Mouse (Mus musculus) limb, embryonic 13.5 days (tissue): ENCODE measurements around the gene Pxmp4. TPM values are rescaled to one million over a fixed set of nuclear protein-coding genes. Genes with fewer than 3 reads are reported as not detected.
A peak's percentile ranks its signal among the peaks of the same experiment; 100 is the strongest.

ENCODE experiments used
- ATAC-seq: fragments of 200-750 bp; cut with Nextera tagmentation; 2 replicates; pipeline ENCODE4 v1.8.0; 2017; ENCODE audit warnings: low read depth, moderate number of reproducible peaks, moderate TSS enrichment; ENCODE audit not compliant: low FRiP score
- H3K27ac ChIP-seq: fragments of 300-500 bp; sonication (generic); 2 replicates; pipeline ENCODE4 v1.5.1; 2015; ENCODE audit warnings: inconsistent platforms, mild to moderate bottlenecking, moderate library complexity
- H3K27me3 ChIP-seq: fragments of 300-500 bp; sonication (generic); 2 replicates; pipeline ENCODE4 v1.6.1; 2015; ENCODE audit warnings: mild to moderate bottlenecking, inconsistent platforms
- H3K36me3 ChIP-seq: fragments of 300-500 bp; sonication (generic); 2 replicates; pipeline ENCODE4 v1.6.1; 2015; ENCODE audit warnings: inconsistent platforms, mild to moderate bottlenecking, moderate library complexity
- H3K4me1 ChIP-seq: fragments of 300-500 bp; sonication (generic); 2 replicates; pipeline ENCODE4 v1.6.1; 2015; ENCODE audit warnings: inconsistent platforms
- H3K4me2 ChIP-seq: fragments of 300-500 bp; sonication (generic); replicated peaks from 2 replicates; pipeline ENCODE4 v1.6.1; 2015; ENCODE audit warnings: inconsistent platforms, mild to moderate bottlenecking, moderate library complexity
- H3K4me3 ChIP-seq: fragments of 300-500 bp; sonication (generic); 2 replicates; pipeline ENCODE4 v1.5.1; 2015; ENCODE audit warnings: moderate library complexity, mild to moderate bottlenecking, inconsistent platforms
- H3K9ac ChIP-seq: fragments of 300-500 bp; sonication (generic); 2 replicates; pipeline ENCODE4 v1.6.1; 2015; ENCODE audit warnings: mild to moderate bottlenecking, inconsistent platforms
- H3K9me3 ChIP-seq: fragments of 300-500 bp; sonication (generic); 2 replicates; pipeline ENCODE4 v1.6.1; 2016; ENCODE audit warnings: inconsistent platforms
- WGBS: fragments of 180-500 bp; shearing (Covaris S2); methylation state at CpG from one replicate; pipeline ENCODE4 v1.1.7; 2015; 5-methylcytosine and 5-hydroxymethylcytosine counted together
- polyA plus RNA-seq: library from polyadenylated mRNA; unstranded; fragments of >200 nt; fragmentation: Nextera tagmentation; extraction: Ambion mirVana; gene quantifications from 2 replicates; pipeline ENCODE4 v1.2.1, GENCODE M21; 2015

The Pxmp4 gene
- polyA plus RNA-seq, 1 experiment from 2014 or later = 18.8 TPM

- Histone ChIP-seq H3K4me2 (no peak overlapping the region), H3K27ac (no peak overlapping the region), H3K4me1 (no peaks in the 10 kb centered on the region), H3K9ac (no peak overlapping the region), H3K36me3 (peaks cover 75% of the 10 kb centered on the region), H3K4me3 (no peak overlapping the region), H3K27me3 (no peaks in the 10 kb centered on the region), H3K9me3 (peaks cover 3% of the 10 kb centered on the region; the same call in 1 of the 2 replicates)
- WGBS = 91% methylated on average over 5 of the region's 5 CpGs
- ATAC-seq = no peak
Measured at GRCm38 (mm10) chr2:154633039-154633742, 29.7 kb upstream of the Pxmp4 start.

- no peaks in the 10 kb centered on the region for H3K4me1 ChIP-seq
- H3K9me3 ChIP-seq = no peaks in the 10 kb centered on the region
- 89% methylated on average over 16 of the region's 16 CpGs for WGBS
- no peak overlapping the region for H3K4me3 ChIP-seq
- no peak for ATAC-seq
- no peak overlapping the region for H3K4me2 ChIP-seq
- peaks cover 71% of the 10 kb centered on the region for H3K36me3 ChIP-seq
- H3K27ac ChIP-seq = no peak overlapping the region
- H3K9ac ChIP-seq = no peak overlapping the region
- no peaks in the 10 kb centered on the region for H3K27me3 ChIP-seq
Measured at GRCm38 (mm10) chr2:154632203-154632780, 28.8 kb upstream of the Pxmp4 start.

GRCm38 (mm10) chr2:154630531-154630930 is 27.0 kb upstream of the Pxmp4 start:
- H3K9ac ChIP-seq = no peak overlapping the region
- H3K4me3 ChIP-seq = no peak overlapping the region
- H3K4me1 ChIP-seq = no peaks in the 10 kb centered on the region
- ATAC-seq = no peak
- 73% methylated on average over 5 of the region's 5 CpGs for WGBS
- no peak overlapping the region for H3K27ac ChIP-seq
- no peaks in the 10 kb centered on the region for H3K9me3 ChIP-seq
- H3K36me3 ChIP-seq = peaks cover 62% of the 10 kb centered on the region
- no peak overlapping the region for H3K4me2 ChIP-seq
- no peaks in the 10 kb centered on the region for H3K27me3 ChIP-seq

- H3K9me3 ChIP-seq = 0 out of 2 replicates have a peak, but pooled peaks cover 4% of the 10 kb centered on the region
- peaks cover 52% of the 10 kb centered on the region for H3K36me3 ChIP-seq
- H3K27ac ChIP-seq = no peak overlapping the region
- H3K4me1 ChIP-seq = no peaks in the 10 kb centered on the region
- H3K4me3 ChIP-seq = no peak overlapping the region
- H3K4me2 ChIP-seq = no peak overlapping the region
- ATAC-seq = no peak
- H3K9ac ChIP-seq = no peak overlapping the region
- no peaks in the 10 kb centered on the region for H3K27me3 ChIP-seq
Measured at GRCm38 (mm10) chr2:154624137-154624536, 20.6 kb upstream of the Pxmp4 start.

GRCm38 (mm10) chr2:154621684-154622083 is 18.2 kb upstream of the Pxmp4 start:
- Histone ChIP-seq H3K36me3 (peaks cover 34% of the 10 kb centered on the region), H3K4me1 (no peaks in the 10 kb centered on the region), H3K9me3 (0 out of 2 replicates have a peak, but pooled peaks cover 4% of the 10 kb centered on the region), H3K9ac (no peak overlapping the region), H3K27ac (no peak overlapping the region), H3K27me3 (no peaks in the 10 kb centered on the region), H3K4me3 (no peak overlapping the region), H3K4me2 (no peak overlapping the region)
- no peak for ATAC-seq
- 76% methylated on average over 5 of the region's 5 CpGs for WGBS

GRCm38 (mm10) chr2:154617061-154617460 is 13.6 kb upstream of the Pxmp4 start:
- WGBS = 89% methylated on average over 3 of the region's 3 CpGs
- peaks cover 12% of the 10 kb centered on the region for H3K4me1 ChIP-seq
- no peaks in the 10 kb centered on the region for H3K36me3 ChIP-seq
- no peak overlapping the region for H3K27ac ChIP-seq
- H3K9me3 ChIP-seq = no peaks in the 10 kb centered on the region
- no peaks in the 10 kb centered on the region for H3K27me3 ChIP-seq
- H3K4me3 ChIP-seq = no peak overlapping the region
- H3K4me2 ChIP-seq = no peak overlapping the region
- no peak for ATAC-seq
- H3K9ac ChIP-seq = no peak overlapping the region

GRCm38 (mm10) chr2:154615674-154616073 is 12.2 kb upstream of the Pxmp4 start:
- no peak for ATAC-seq
- Histone ChIP-seq H3K36me3 (no peaks in the 10 kb centered on the region), H3K4me2 (no peak overlapping the region), H3K9ac (no peak overlapping the region), H3K27ac (no peak overlapping the region), H3K9me3 (no peaks in the 10 kb centered on the region), H3K27me3 (no peaks in the 10 kb centered on the region), H3K4me1 (peaks cover 12% of the 10 kb centered on the region), H3K4me3 (no peak overlapping the region)
- 91% methylated on average over 5 of the region's 5 CpGs for whole genome bisulfite sequencing

GRCm38 (mm10) chr2:154614841-154615576 is 11.5 kb upstream of the Pxmp4 start:
- H3K36me3 ChIP-seq = no peaks in the 10 kb centered on the region
- H3K9ac ChIP-seq = no peak overlapping the region
- no peaks in the 10 kb centered on the region for H3K9me3 ChIP-seq
- H3K4me1 ChIP-seq = peaks cover 12% of the 10 kb centered on the region
- H3K4me2 ChIP-seq = 0 out of 2 replicates have a peak overlapping the region, but pooled peaks have one; percentile 14
- 66% methylated on average over 19 of the region's 19 CpGs for WGBS
- no peak overlapping the region for H3K4me3 ChIP-seq
- H3K27me3 ChIP-seq = no peaks in the 10 kb centered on the region
- H3K27ac ChIP-seq = no peak overlapping the region
- ATAC-seq = no peak

- H3K36me3 ChIP-seq = no peaks in the 10 kb centered on the region
- peaks cover 12% of the 10 kb centered on the region for H3K4me1 ChIP-seq
- H3K4me2 ChIP-seq = peak within 1 kb of the TSS; percentile 67
- H3K9me3 ChIP-seq = no peaks in the 10 kb centered on the region
- peak; percentile 95 for ATAC-seq
- peak within 1 kb of the TSS; percentile 80 for H3K9ac ChIP-seq
- peak within 1 kb of the TSS; percentile 59 for H3K4me3 ChIP-seq
- H3K27me3 ChIP-seq = 0 out of 2 replicates have a peak, but pooled peaks cover 2% of the 10 kb centered on the region
- H3K27ac ChIP-seq = peak within 1 kb of the TSS; percentile 95
- under 1% methylated on average over 77 of the region's 98 CpGs for WGBS
Measured at GRCm38 (mm10) chr2:154613118-154614115, 9.9 kb upstream of the Pxmp4 start, which contains the start of the genes Zfp341 and 4930519P11Rik. Zfp341 (plus strand) TSS chr2:154613297. 4930519P11Rik (minus strand) TSS chr2:154613437.

GRCm38 (mm10) chr2:154609050-154609767 is 5.7 kb upstream of the Pxmp4 start:
- H3K4me3 ChIP-seq = no peak overlapping the region
- ATAC-seq = no peak
- H3K4me2 ChIP-seq = no peak overlapping the region
- 0 out of 2 replicates have a peak, but pooled peaks cover 6% of the 10 kb centered on the region for H3K27me3 ChIP-seq
- H3K4me1 ChIP-seq = peaks cover 12% of the 10 kb centered on the region
- 62% methylated on average over 10 of the region's 10 CpGs for WGBS
- H3K27ac ChIP-seq = no peak overlapping the region
- no peaks in the 10 kb centered on the region for H3K9me3 ChIP-seq
- H3K36me3 ChIP-seq = no peaks in the 10 kb centered on the region
- H3K9ac ChIP-seq = no peak overlapping the region

GRCm38 (mm10) chr2:154606965-154607364 is 3.5 kb upstream of the Pxmp4 start:
- no peak for ATAC-seq
- Histone ChIP-seq H3K27ac (no peak overlapping the region), H3K36me3 (no peaks in the 10 kb centered on the region), H3K4me2 (no peak overlapping the region), H3K27me3 (0 out of 2 replicates have a peak, but pooled peaks cover 6% of the 10 kb centered on the region), H3K4me3 (no peak overlapping the region), H3K4me1 (peaks cover 12% of the 10 kb centered on the region), H3K9ac (no peak overlapping the region), H3K9me3 (no peaks in the 10 kb centered on the region)
- WGBS = 88% methylated on average over 1 of the region's 1 CpGs
